ENCODE assay signal across 22 mouse cellular contexts in genomic region chr2:62816016-62816415, GRCm38 (mm10).
DNase-seq lines count a peak whose midpoint lies in the region; ATAC-seq and TF ChIP-seq lines count a peak whose summit lies in the region.
"Had no signal": no experiment of that assay in that cellular context is flagged by ENCODE, and none has a peak within 500 bp of the region (broad histone marks: within the 10 kb centered on the region; RNA-seq: fewer than 3 reads in every experiment).

No protein-coding gene starts in this region.

- H3K4me1 ChIP-seq in kidney, adult 2 months (ENCODE audit: control insufficient read depth, insufficient read depth, low read length) = peaks cover 6% of the 10 kb centered on the region; the same call in 1 of the 2 replicates
- H3K4me1 ChIP-seq in heart, adult 2 months (ENCODE audit: control insufficient read depth, insufficient read depth, low read length) = no peaks in the 10 kb centered on the region
- H3K4me1 ChIP-seq: forebrain, embryonic 10.5 days; heart, embryonic 10.5 days; hindbrain, embryonic 13.5 days had no signal

- no peaks in the 10 kb centered on the region for H3K79me2 ChIP-seq in myocyte (ENCODE audit: control insufficient read depth, insufficient read depth)
- no peaks in the 10 kb centered on the region; the same call in 1 of the 2 replicates for H3K79me2 ChIP-seq in heart, adult 2 months (replicated peaks; ENCODE audit: control insufficient read depth, insufficient read depth, low read length)

- no peaks in the 10 kb centered on the region for H3K27me3 ChIP-seq in kidney, adult 2 months (replicated peaks; ENCODE audit: control insufficient read depth, insufficient read depth, low read length)
- H3K27me3 ChIP-seq in myocyte (ENCODE audit: control insufficient read depth, insufficient read depth, insufficient read length) = no peaks in the 10 kb centered on the region
- H3K27me3 ChIP-seq in heart, adult 2 months (ENCODE audit: control insufficient read depth, insufficient read depth, low read length) = no peaks in the 10 kb centered on the region
- H3K27me3 ChIP-seq: hindbrain, embryonic 13.5 days had no signal

- no peak for TF ChIP-seq CTCF in kidney, adult 2 months (conservative IDR thresholded peaks at IDR 0.05; ENCODE audit: insufficient read depth, insufficient read length, low read depth, low read length)
- no peak for TF ChIP-seq CTCF in heart, adult 2 months (IDR thresholded peaks at IDR 0.05)

- no peak for ATAC-seq in erythroblast, adult 5-6 weeks (replicated peaks; ENCODE audit: low FRiP score, poor library complexity, severe bottlenecking)
- ATAC-seq: forebrain, embryonic 14.5 days; hindbrain, postnatal 0 days had no signal

- TF ChIP-seq POLR2A in kidney, adult 2 months (IDR thresholded peaks at IDR 0.05; ENCODE audit: low read depth, low read length) = no peak
- TF ChIP-seq POLR2A in myocyte (IDR thresholded peaks at IDR 0.05; ENCODE audit: insufficient read length, low read depth) = no peak
- TF ChIP-seq POLR2A in heart, adult 2 months (IDR thresholded peaks at IDR 0.05; ENCODE audit: insufficient read depth, low read depth, low read length) = no peak

- WGBS in kidney, adult 2 months = 38% methylated on average over 3 of the region's 3 CpGs
- WGBS in heart, adult 2 months = 92% methylated on average over 3 of the region's 3 CpGs

- H3K27ac ChIP-seq in kidney, adult 2 months (ENCODE audit: insufficient read depth, low read depth, low read length) = no peak overlapping the region
- H3K27ac ChIP-seq in heart, adult 2 months = no peak overlapping the region
- H3K27ac ChIP-seq: forebrain, embryonic 10.5 days; gastrocnemius, adult 2 months; heart, embryonic 10.5 days; hindbrain, embryonic 13.5 days; hindbrain, postnatal 0 days had no signal

- no peak overlapping the region for H3K4me3 ChIP-seq in kidney, adult 2 months (ENCODE audit: insufficient read depth, low read depth, low read length)
- H3K4me3 ChIP-seq in myocyte = no peak overlapping the region
- no peak overlapping the region for H3K4me3 ChIP-seq in heart, adult 2 months
- H3K4me3 ChIP-seq: erythroblast, embryonic 14.5 days; forebrain, embryonic 10.5 days; gastrocnemius, adult 2 months; heart, embryonic 10.5 days; hindbrain, embryonic 13.5 days had no signal

- intact Hi-C loops in heart, adult 2 months (cut with DNase I) = no loop called here

- peak overlapping the region; percentile 30 for H3K4me2 ChIP-seq in myocyte (ENCODE audit: low read depth)
- H3K4me2 ChIP-seq: hindbrain, embryonic 13.5 days had no signal

- no peak for TF ChIP-seq EP300 in heart, adult 2 months (IDR thresholded peaks at IDR 0.05; ENCODE audit: insufficient read depth, low read depth, low read length)

- no peak overlapping the region for H3ac ChIP-seq in myocyte (ENCODE audit: control insufficient read depth, insufficient read length)

- DNase-seq in kidney, adult 2 months = peak; percentile 85
- DNase-seq in kidney, adult 9 months = peak; percentile 45
- DNase-seq in kidney, postnatal 10 days = peak; percentile 7
- no peak for DNase-seq in cerebellum, adult 9-10 months
- DNase-seq in heart, adult 2 months = no peak
- DNase-seq: adrenal gland, adult 8-10 months; adrenal gland, postnatal 36 days; cerebellum, adult 2 months; cerebellum, postnatal 25 days; gastrocnemius, adult 2 months; gastrocnemius, postnatal 36 days; heart, adult 11 months; heart, postnatal 10 days had no signal

- H3K36me3 ChIP-seq in kidney, adult 2 months (ENCODE audit: control insufficient read depth, insufficient read depth, low read length) = no peaks in the 10 kb centered on the region
- no peaks in the 10 kb centered on the region for H3K36me3 ChIP-seq in myocyte (ENCODE audit: control insufficient read depth, insufficient read depth)
- no peaks in the 10 kb centered on the region for H3K36me3 ChIP-seq in heart, adult 2 months (ENCODE audit: control insufficient read depth, insufficient read depth, low read length)
- H3K36me3 ChIP-seq: forebrain, embryonic 10.5 days; G1E; heart, embryonic 10.5 days; hindbrain, embryonic 13.5 days had no signal

- H3K9ac ChIP-seq in heart, adult 2 months (ENCODE audit: low read depth, low read length) = no peak overlapping the region
- H3K9ac ChIP-seq: hindbrain, embryonic 13.5 days had no signal

TF ChIP-seq in myocyte, 11 proteins besides CTCF, POLR2A, EP300 and RAD21:
- TF ChIP-seq TCF12 (IDR thresholded peaks at IDR 0.05; ENCODE audit: insufficient read depth, poor library complexity, severe bottlenecking) (no peak), TCF3 (IDR thresholded peaks at IDR 0.05; ENCODE audit: insufficient read length, low read depth) (no peak), USF1 (IDR thresholded peaks at IDR 0.05; ENCODE audit: low read depth) (no peak), REST (IDR thresholded peaks at IDR 0.05; ENCODE audit: insufficient read depth, insufficient read length) (no peak), MYOD1 (IDR thresholded peaks at IDR 0.05; ENCODE audit: control insufficient read depth in 1 of 3, insufficient read length in 2 of 3, low read depth in 2 of 3) (no peak)
TF ChIP-seq in myocyte: peak in this region for 0.

Comparison
In these comparisons a context has a peak if more than half of its experiments do, and no peak if none do; other contexts are left out.
1. DNase-seq: peak in kidney, adult 2 months (single experiment), kidney, adult 9 months (single experiment) and kidney, postnatal 10 days (single experiment); none in cerebellum, adult 9-10 months (single experiment) and heart, adult 2 months (0 of 2).